Mouse (Mus musculus) forebrain, embryonic 15.5 days (tissue): ENCODE measurements around the gene Scoc. TPM values are rescaled to one million over a fixed set of nuclear protein-coding genes. Genes with fewer than 3 reads are reported as not detected.

Source experiments
- ATAC-seq: fragments of 200-750 bp; cut with Nextera tagmentation; replicated peaks from 2 replicates; pipeline ENCODE4 v1.8.0; 2017; ENCODE audit warnings: mild to moderate bottlenecking, moderate TSS enrichment, moderate library complexity
- H3K27ac ChIP-seq: fragments of 300-500 bp; sonication (generic); replicated peaks from 2 replicates; pipeline ENCODE4 v1.5.1; 2015; ENCODE audit warnings: mild to moderate bottlenecking, inconsistent platforms
- H3K27me3 ChIP-seq: fragments of 300-500 bp; sonication (generic); 2 replicates; pipeline ENCODE4 v1.6.1; 2015; ENCODE audit warnings: inconsistent platforms
- H3K36me3 ChIP-seq: fragments of 300-500 bp; sonication (generic); 2 replicates; pipeline ENCODE4 v1.6.1; 2015; ENCODE audit warnings: mild to moderate bottlenecking, inconsistent platforms
- H3K4me1 ChIP-seq: fragments of 300-500 bp; sonication (generic); 2 replicates; pipeline ENCODE4 v1.6.1; 2015; ENCODE audit warnings: inconsistent platforms
- H3K4me2 ChIP-seq: fragments of 300-500 bp; sonication (generic); replicated peaks from 2 replicates; pipeline ENCODE4 v1.6.1; 2015; ENCODE audit warnings: mild to moderate bottlenecking, inconsistent platforms
- H3K4me3 ChIP-seq: fragments of 300-500 bp; sonication (generic); 2 replicates; pipeline ENCODE4 v1.5.1; 2015; ENCODE audit warnings: mild to moderate bottlenecking, inconsistent platforms
- H3K9ac ChIP-seq: fragments of 300-500 bp; sonication (generic); replicated peaks from 2 replicates; pipeline ENCODE4 v1.6.1; 2015; ENCODE audit warnings: mild to moderate bottlenecking, inconsistent platforms
- H3K9me3 ChIP-seq: fragments of 300-500 bp; sonication (generic); 2 replicates; pipeline ENCODE4 v1.6.1; 2016; ENCODE audit warnings: inconsistent platforms
- WGBS: fragments of 180-500 bp; shearing (Covaris S2); methylation state at CpG from one replicate; pipeline ENCODE4 v1.1.7; 2015; ENCODE audit warnings: mixed read lengths; 5-methylcytosine and 5-hydroxymethylcytosine counted together
- polyA plus RNA-seq: library from polyadenylated mRNA; unstranded; fragments of >200 nt; fragmentation: Nextera tagmentation; extraction: Ambion mirVana; gene quantifications from 2 replicates; pipeline ENCODE4 v1.2.1, GENCODE M21; 2015

Scoc gene
- polyA plus RNA-seq, 1 experiment from 2014 or later, result 220 TPM

GRCm38 (mm10) chr8:83394325-83394724, 63.9 kb downstream of the Scoc start:
- Histone ChIP-seq H3K9me3 (no peaks in the 10 kb centered on the region), H3K4me1 (peaks cover 4% of the 10 kb centered on the region; the same call in 1 of the 2 replicates), H3K4me3 (no peak overlapping the region), H3K9ac (no peak overlapping the region), H3K27ac (no peak overlapping the region), H3K27me3 (no peaks in the 10 kb centered on the region; the same call in 1 of the 2 replicates), H3K4me2 (no peak overlapping the region), H3K36me3 (no peaks in the 10 kb centered on the region)
- no peak for ATAC-seq
- WGBS, result 94% methylated on average over 5 of the region's 5 CpGs

- H3K9ac ChIP-seq, result no peak overlapping the region
- WGBS, result 70% methylated on average over 1 of the region's 1 CpGs
- no peaks in the 10 kb centered on the region; the same call in 1 of the 2 replicates for H3K27me3 ChIP-seq
- ATAC-seq, result no peak
- no peaks in the 10 kb centered on the region for H3K9me3 ChIP-seq
- H3K4me3 ChIP-seq, result no peak overlapping the region
- peaks cover 4% of the 10 kb centered on the region; the same call in 1 of the 2 replicates for H3K4me1 ChIP-seq
- H3K36me3 ChIP-seq, result no peaks in the 10 kb centered on the region
- H3K27ac ChIP-seq, result no peak overlapping the region
- no peak overlapping the region for H3K4me2 ChIP-seq
These were observed 65.7 kb downstream of the Scoc start for GRCm38 (mm10) chr8:83392521-83392920.

- Histone ChIP-seq H3K4me2 (peak overlapping the region; percentile 71), H3K27ac (no peak overlapping the region), H3K27me3 (no peaks in the 10 kb centered on the region; the same call in 1 of the 2 replicates), H3K4me1 (peaks cover 4% of the 10 kb centered on the region; the same call in 1 of the 2 replicates), H3K9me3 (no peaks in the 10 kb centered on the region), H3K4me3 (peak overlapping the region; percentile 65), H3K9ac (peak overlapping the region; percentile 80), H3K36me3 (no peaks in the 10 kb centered on the region)
- ATAC-seq, result peak; percentile 81
- WGBS, result 3% methylated on average over 14 of the region's 14 CpGs
These were observed 68.0 kb downstream of the Scoc start for GRCm38 (mm10) chr8:83390006-83390701.

GRCm38 (mm10) chr8:83389316-83390005, 68.7 kb downstream of the Scoc start, which contains the start of gene Clgn:
TSS of gene Clgn (plus strand) at chr8:83389867.
- Histone ChIP-seq H3K27me3 (no peaks in the 10 kb centered on the region; the same call in 1 of the 2 replicates), H3K36me3 (no peaks in the 10 kb centered on the region), H3K4me3 (peak within 1 kb of the TSS; percentile 65), H3K9me3 (no peaks in the 10 kb centered on the region), H3K9ac (peak within 1 kb of the TSS; percentile 80), H3K27ac (no peak within 1 kb of the TSS), H3K4me1 (peaks cover 4% of the 10 kb centered on the region; the same call in 1 of the 2 replicates), H3K4me2 (peak within 1 kb of the TSS; percentile 71)
- peak; percentile 98 for ATAC-seq
- 4% methylated on average over 41 of the region's 41 CpGs for WGBS

- H3K36me3 ChIP-seq, result no peaks in the 10 kb centered on the region
- no peaks in the 10 kb centered on the region for H3K4me1 ChIP-seq
- 38% methylated on average over 2 of the region's 2 CpGs for WGBS
- H3K9me3 ChIP-seq, result no peaks in the 10 kb centered on the region
- no peak for ATAC-seq
- no peak overlapping the region for H3K9ac ChIP-seq
- H3K27me3 ChIP-seq, result no peaks in the 10 kb centered on the region
- H3K4me2 ChIP-seq, result no peak overlapping the region
- no peak overlapping the region for H3K4me3 ChIP-seq
- H3K27ac ChIP-seq, result no peak overlapping the region
These were observed 75.3 kb downstream of the Scoc start for GRCm38 (mm10) chr8:83382850-83383249.

GRCm38 (mm10) chr8:83381016-83381415, 77.2 kb downstream of the Scoc start:
- H3K9ac ChIP-seq, result no peak overlapping the region
- H3K9me3 ChIP-seq, result no peaks in the 10 kb centered on the region
- no peak overlapping the region for H3K4me2 ChIP-seq
- no peaks in the 10 kb centered on the region for H3K27me3 ChIP-seq
- no peak overlapping the region for H3K27ac ChIP-seq
- H3K4me3 ChIP-seq, result no peak overlapping the region
- no peaks in the 10 kb centered on the region for H3K4me1 ChIP-seq
- 76% methylated on average over 2 of the region's 2 CpGs for WGBS
- no peak for ATAC-seq
- H3K36me3 ChIP-seq, result no peaks in the 10 kb centered on the region

- no peaks in the 10 kb centered on the region for H3K9me3 ChIP-seq
- no peaks in the 10 kb centered on the region for H3K27me3 ChIP-seq
- no peak for ATAC-seq
- no peaks in the 10 kb centered on the region for H3K36me3 ChIP-seq
- no peak overlapping the region for H3K4me3 ChIP-seq
- H3K27ac ChIP-seq, result no peak overlapping the region
- H3K4me2 ChIP-seq, result no peak overlapping the region
- no peaks in the 10 kb centered on the region for H3K4me1 ChIP-seq
- 82% methylated on average over 4 of the region's 4 CpGs for WGBS
- H3K9ac ChIP-seq, result no peak overlapping the region
These were observed 78.0 kb downstream of the Scoc start for GRCm38 (mm10) chr8:83380141-83380540.

Other genes starting within 250 kb of the Scoc start
- gene Ucp1, start 168.0 kb downstream of the Scoc start, polyA plus RNA-seq, result 0.18 and 0.23 TPM in 2 replicates
- 28.3 and 29.9 TPM in 2 replicates for gene Elmod2, start 125.9 kb downstream of the Scoc start, polyA plus RNA-seq
- not detected in 2 replicates for gene Mgat4d, start 109.9 kb downstream of the Scoc start, polyA plus RNA-seq
- 6.2 and 6.3 TPM in 2 replicates for gene Clgn, start 68.5 kb downstream of the Scoc start, polyA plus RNA-seq
- gene Olfr370, start 77.4 kb upstream of the Scoc start, polyA plus RNA-seq, result 0.06 and 0.08 TPM in 2 replicates
- 327 and 356 TPM in 2 replicates for gene Ndufb7, start 108.3 kb upstream of the Scoc start, polyA plus RNA-seq
- gene Tecr, start 149.6 kb upstream of the Scoc start, polyA plus RNA-seq, result 683 and 712 TPM in 2 replicates
- 59.8 and 63.0 TPM in 2 replicates for gene Dnajb1, start 149.8 kb upstream of the Scoc start, polyA plus RNA-seq
- gene Gipc1, start 194.3 kb upstream of the Scoc start, polyA plus RNA-seq, result 161 and 168 TPM in 2 replicates
- 0.82 and 1.2 TPM in 2 replicates for gene Ptger1, start 208.3 kb upstream of the Scoc start, polyA plus RNA-seq
- gene Pkn1, start 240.8 kb upstream of the Scoc start, polyA plus RNA-seq, result 29.8 and 33.1 TPM in 2 replicates